Mouse (Mus musculus) forebrain, embryonic 16.5 days (tissue): ENCODE data around the gene Vma21. TPM values are rescaled to one million over a fixed set of nuclear protein-coding genes. Genes with fewer than 3 reads are reported as not detected.

Source experiments
- ATAC-seq: fragments of 200-750 bp; cut with Nextera tagmentation; 2 replicates; pipeline ENCODE4 v1.8.0; 2017; ENCODE audit warnings: mild to moderate bottlenecking, moderate library complexity
- H3K27ac ChIP-seq: fragments of 300-500 bp; sonication (generic); 2 replicates; pipeline ENCODE4 v1.5.1; 2014; ENCODE audit warnings: low read length, control low read depth
- H3K27me3 ChIP-seq: fragments of 300-500 bp; sonication (generic); replicated peaks from 2 replicates; pipeline ENCODE4 v1.6.1; 2014; ENCODE audit warnings: low read length; ENCODE audit not compliant: control insufficient read depth, insufficient read depth
- H3K36me3 ChIP-seq: fragments of 300-500 bp; sonication (generic); 2 replicates; pipeline ENCODE4 v1.6.1; 2014; ENCODE audit not compliant: control insufficient read depth, insufficient read depth
- H3K4me1 ChIP-seq: fragments of 300-500 bp; sonication (generic); replicated peaks from 2 replicates; pipeline ENCODE4 v1.6.1; 2014; ENCODE audit warnings: low read length; ENCODE audit not compliant: control insufficient read depth, insufficient read depth
- H3K4me2 ChIP-seq: fragments of 300-500 bp; sonication (generic); 2 replicates; pipeline ENCODE4 v1.6.1; 2014; ENCODE audit warnings: mild to moderate bottlenecking, low read length, control low read depth
- H3K4me3 ChIP-seq: fragments of 300-500 bp; sonication (generic); replicated peaks from 2 replicates; pipeline ENCODE4 v1.5.1; 2014; ENCODE audit warnings: mild to moderate bottlenecking, low read length, control low read depth
- H3K9ac ChIP-seq: fragments of 300-500 bp; sonication (generic); replicated peaks from 2 replicates; pipeline ENCODE4 v1.6.1; 2014; ENCODE audit warnings: low read depth, low read length, control low read depth
- H3K9me3 ChIP-seq: fragments of 300-500 bp; sonication (generic); 2 replicates; pipeline ENCODE4 v1.6.1; 2016; ENCODE audit warnings: low read length; ENCODE audit not compliant: control insufficient read depth
- WGBS: fragments of 180-500 bp; shearing (Covaris S2); extraction: QIAGEN DNeasy Blood & Tissue Kit; methylation state at CpG from one replicate; pipeline ENCODE4 v1.1.7; 2014; 5-methylcytosine and 5-hydroxymethylcytosine counted together
- polyA plus RNA-seq: library from polyadenylated mRNA; unstranded; fragments of >200 nt; fragmentation: Nextera tagmentation; extraction: Ambion mirVana; gene quantifications from 2 replicates; pipeline ENCODE4 v1.2.1, GENCODE M21; 2015

Vma21 gene
- polyA plus RNA-seq, 1 experiment from 2014 or later, result 51.2 TPM

GRCm38 (mm10) chrX:71846696-71847095, 31.0 kb downstream of the Vma21 start:
- Histone ChIP-seq H3K4me2 (no peak overlapping the region), H3K36me3 (no peaks in the 10 kb centered on the region), H3K4me3 (no peak overlapping the region), H3K4me1 (no peaks in the 10 kb centered on the region), H3K9me3 (no peaks in the 10 kb centered on the region), H3K9ac (no peak overlapping the region), H3K27ac (no peak overlapping the region), H3K27me3 (no peaks in the 10 kb centered on the region)
- ATAC-seq, result no peak
- whole genome bisulfite sequencing, result 93% methylated on average over 4 of the region's 4 CpGs

- Histone ChIP-seq H3K9ac (no peak overlapping the region), H3K4me3 (no peak overlapping the region), H3K4me1 (no peaks in the 10 kb centered on the region), H3K4me2 (no peak overlapping the region), H3K27me3 (no peaks in the 10 kb centered on the region), H3K36me3 (no peaks in the 10 kb centered on the region), H3K27ac (no peak overlapping the region), H3K9me3 (no peaks in the 10 kb centered on the region)
- ATAC-seq, result no peak
Observed at GRCm38 (mm10) chrX:71853798-71854197, 38.1 kb downstream of the Vma21 start.

Other genes with a start within 250 kb of the Vma21 start
- gene Gpr50, start 152.3 kb upstream of the Vma21 start, polyA plus RNA-seq, result 0.63 and 4.1 TPM in 2 replicates
- gene Gm1141, start 105.1 kb downstream of the Vma21 start, polyA plus RNA-seq, result 0.25 and 0.32 TPM in 2 replicates
- 8.9 and 10.4 TPM in 2 replicates for gene Prrg3, start 146.7 kb downstream of the Vma21 start, polyA plus RNA-seq
- not detected in 2 replicates for gene Fate1, start 157.1 kb downstream of the Vma21 start, polyA plus RNA-seq
- gene Cnga2, start 175.9 kb downstream of the Vma21 start, polyA plus RNA-seq, result 0.11 and 0.27 TPM in 2 replicates